Mouse (Mus musculus): ENCODE measurements at regions not wholly inside any gene's neighbourhood (a gene's known extent, or its start where the extent isn't known, plus 50 kb on each side); places are given as distances from the start of the nearest gene placed in this dataset.

- intact Hi-C loops (cut with DNase I): no loop called here
- DNase-seq: no peak
Observed at GRCm38 (mm10) chr13:53717582-53717981, 244.7 kb upstream of the Msx2 start.

GRCm38 (mm10) chr13:53717086-53717485 is 244.2 kb upstream of the Msx2 start:
- peak; percentile 77 for DNase-seq
- intact Hi-C loops (cut with DNase I): no loop called here

GRCm38 (mm10) chr13:53709062-53709461 is 236.2 kb upstream of the Msx2 start:
- DNase-seq: peak; percentile 73
- intact Hi-C loops (cut with DNase I): no loop called here

DNA sequence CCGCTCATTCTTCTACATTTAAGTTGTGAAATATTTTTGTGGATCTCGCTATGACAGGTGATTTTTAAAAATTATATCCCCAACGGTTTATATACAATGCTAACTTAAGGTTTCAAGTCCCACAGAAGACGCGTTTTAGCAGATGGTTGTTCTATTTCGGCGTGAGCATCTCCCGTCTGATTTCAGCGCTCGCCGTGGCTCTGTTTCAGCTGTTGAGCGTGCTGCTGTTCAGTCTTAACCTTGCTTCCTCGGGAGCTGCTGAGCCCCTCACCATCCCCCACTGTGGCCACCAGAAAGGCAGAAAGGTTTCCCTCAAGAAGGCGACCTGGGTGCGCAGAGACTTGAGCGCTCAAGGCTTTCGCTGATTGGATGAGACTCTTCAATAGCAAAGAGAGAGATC is 234.7 kb upstream of the Msx2 start:
- intact Hi-C loops (cut with DNase I): no loop called here
- DNase-seq: no peak

DNA sequence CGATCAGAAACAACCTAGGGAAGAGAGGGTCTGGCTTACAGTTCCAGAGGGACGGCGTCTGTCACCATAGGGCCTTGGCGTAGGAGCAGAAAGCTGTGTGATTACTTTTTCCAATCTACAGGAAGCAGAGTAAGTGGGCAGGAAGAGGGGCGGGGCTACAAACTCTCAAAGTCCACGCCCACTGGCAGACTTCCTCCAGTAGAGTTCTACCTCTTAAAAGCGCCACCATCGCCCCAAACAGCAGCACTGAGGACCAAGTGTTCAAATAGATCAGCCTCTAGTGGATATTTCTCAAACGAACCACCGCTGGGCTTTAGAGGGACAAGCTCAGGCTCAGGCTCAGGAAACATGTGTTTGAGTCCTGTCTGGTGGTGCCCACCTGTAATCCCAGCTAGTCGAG is 231.2 kb upstream of the Msx2 start:
- intact Hi-C loops (cut with DNase I): no loop called here

GRCm38 (mm10) chr13:53700236-53700635 is 227.4 kb upstream of the Msx2 start:
- intact Hi-C loops (cut with DNase I): no loop called here
- DNase-seq: no peak

More for the DNA sequence above, 231.2 kb upstream of the Msx2 start:
- no peak for DNase-seq

- no peak for DNase-seq
- intact Hi-C loops (cut with DNase I): no loop called here
Observed at GRCm38 (mm10) chr13:53697954-53698353, 225.1 kb upstream of the Msx2 start.

DNA sequence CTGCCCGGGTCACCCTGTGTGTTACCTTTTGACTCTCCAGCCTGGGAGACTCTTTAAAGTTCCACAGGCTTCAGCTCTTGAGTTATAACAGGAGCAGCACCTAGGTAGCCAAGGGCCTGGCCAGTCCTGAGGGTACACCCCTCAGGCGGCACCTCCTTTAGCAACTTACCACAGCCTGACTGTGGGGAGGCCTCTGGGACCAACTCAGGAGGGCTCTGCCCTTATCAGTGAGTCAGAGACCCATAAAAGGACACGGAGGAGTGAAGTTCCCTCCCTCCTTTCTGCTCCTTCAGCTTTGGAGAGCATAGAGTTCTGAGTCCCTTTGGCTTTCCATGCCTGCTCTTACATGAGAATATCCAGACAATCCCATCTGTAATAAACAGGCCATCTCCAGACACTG is 222.5 kb upstream of the Msx2 start:
- no peak for DNase-seq
- intact Hi-C loops (cut with DNase I): no loop called here

- DNase-seq: no peak
- intact Hi-C loops (cut with DNase I): loop anchor here (5.0 to 10.0 kb wide), 2 partner anchors 76 to 247 kb away; no protein-coding TSS in a partner anchor
Observed at GRCm38 (mm10) chr13:53688934-53689333, 216.1 kb upstream of the Msx2 start.

DNA sequence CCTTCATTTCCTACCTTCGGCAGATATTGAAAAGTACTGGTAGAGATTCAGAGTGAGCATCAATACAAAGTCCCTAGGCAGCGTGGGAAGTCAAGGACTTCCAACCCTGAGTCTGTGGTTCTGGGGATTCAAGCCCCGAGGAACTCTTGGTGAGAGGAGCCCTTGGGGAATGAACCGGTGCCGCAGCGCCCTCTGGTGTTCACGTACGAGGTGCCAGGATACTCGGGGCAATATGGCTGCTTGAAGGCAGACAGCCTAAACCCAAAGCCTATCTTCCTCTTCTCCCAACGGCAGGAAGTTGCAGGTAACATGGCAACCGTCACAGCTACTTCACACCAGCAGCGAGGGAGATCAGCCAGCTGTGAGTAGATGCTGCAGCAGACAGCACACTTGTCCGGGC is 215.6 kb upstream of the Msx2 start:
- intact Hi-C loops (cut with DNase I): loop anchor here (5.0 to 10.0 kb wide), 2 partner anchors 76 to 246 kb away; no protein-coding TSS in a partner anchor
- DNase-seq: peak; percentile 84

GRCm38 (mm10) chr13:53684498-53684897 is 211.6 kb upstream of the Msx2 start:
- intact Hi-C loops (cut with DNase I): loop anchor here (10.0 kb wide), 1 partner anchor 80 kb away; no protein-coding TSS in a partner anchor
- peak; percentile 22 for DNase-seq

DNA sequence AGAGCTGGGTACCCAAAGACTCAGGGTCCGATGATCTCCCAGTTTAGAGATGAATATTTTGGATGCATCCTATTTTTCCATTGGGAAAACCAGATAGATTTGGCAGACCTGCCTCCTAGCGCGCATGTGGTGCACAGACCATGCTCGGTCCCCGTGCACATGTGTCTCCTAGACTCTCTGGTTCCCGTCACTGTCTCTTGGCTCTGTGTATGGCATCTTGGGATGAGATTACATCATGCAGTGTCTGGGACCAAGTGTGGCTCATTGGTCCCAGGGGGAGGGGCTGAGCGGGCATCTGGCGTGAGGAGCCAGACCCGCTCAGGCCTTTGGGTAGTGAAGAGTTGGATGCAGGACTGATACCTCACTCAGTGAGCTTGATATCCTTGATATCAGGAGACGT is 204.3 kb upstream of the Msx2 start:
- no peak for DNase-seq
- intact Hi-C loops (cut with DNase I): no loop called here

DNA sequence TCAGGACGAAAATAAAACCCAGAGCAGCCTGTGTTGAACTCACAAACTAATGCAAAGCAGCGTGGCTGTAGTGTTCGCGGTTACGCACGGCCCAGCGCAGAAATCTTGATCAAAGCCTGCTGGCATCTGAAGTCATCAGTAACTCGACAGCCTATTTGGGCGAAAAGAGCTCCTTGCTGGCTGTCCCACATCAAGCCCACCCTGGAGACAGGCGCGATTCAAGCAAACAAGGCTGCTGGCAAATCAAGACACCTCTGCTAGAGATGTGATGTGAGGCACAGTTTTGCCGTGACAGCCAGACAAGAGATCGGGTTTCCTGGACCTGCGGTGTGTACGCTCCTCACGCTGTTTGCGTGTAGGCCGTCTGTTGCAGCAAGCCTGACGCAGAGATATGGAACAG is 197.5 kb upstream of the Msx2 start:
- intact Hi-C loops (cut with DNase I): no loop called here
- no peak for DNase-seq

DNA sequence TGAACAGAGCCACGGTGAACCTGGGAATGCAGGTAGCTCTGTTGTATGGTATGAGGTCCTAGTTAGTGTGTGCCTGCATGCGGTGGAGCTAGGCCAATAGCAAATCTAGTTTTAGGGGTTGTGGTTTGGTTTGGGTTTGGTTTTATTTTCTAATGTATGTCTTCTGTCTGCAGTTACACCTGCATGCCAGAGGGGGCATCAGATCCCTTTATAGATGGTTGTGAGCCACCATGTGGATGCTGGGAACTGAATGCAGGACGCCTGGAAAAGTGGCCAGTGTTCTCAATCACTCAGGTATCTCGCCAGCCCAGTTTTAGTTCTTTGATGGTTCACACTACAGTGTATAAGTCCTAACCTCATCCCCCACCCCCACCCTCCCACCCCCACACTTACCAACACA is 194.6 kb upstream of the Msx2 start:
- no peak for DNase-seq
- intact Hi-C loops (cut with DNase I): no loop called here

GRCm38 (mm10) chr13:53665592-53665991 is 192.7 kb upstream of the Msx2 start:
- intact Hi-C loops (cut with DNase I): no loop called here
- no peak for DNase-seq

GRCm38 (mm10) chr13:53664631-53665230 is 191.9 kb upstream of the Msx2 start:
- DNase-seq: peak; percentile 46
- intact Hi-C loops (cut with DNase I): no loop called here

DNA sequence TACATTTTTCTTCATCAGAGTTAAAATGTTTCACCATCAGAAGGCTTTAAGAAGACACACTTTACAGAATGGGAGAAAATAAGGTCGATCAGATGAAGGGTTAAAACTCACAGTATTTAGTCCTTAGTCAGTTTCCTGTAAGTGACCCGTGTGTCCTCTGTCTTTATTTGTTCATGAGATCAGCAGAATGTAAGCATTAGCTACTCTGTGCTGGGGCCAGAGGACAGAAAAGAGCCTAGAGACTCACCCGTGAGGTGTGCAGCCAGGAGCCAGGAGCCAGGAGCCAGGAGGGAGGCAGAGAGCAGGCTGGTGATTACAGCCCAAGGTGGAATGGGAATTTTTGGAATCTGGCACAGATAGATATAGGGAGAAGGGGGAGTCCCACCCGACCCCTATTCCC is 180.0 kb upstream of the Msx2 start:
- intact Hi-C loops (cut with DNase I): no loop called here
- no peak for DNase-seq

GRCm38 (mm10) chr13:53648353-53648752 is 175.5 kb upstream of the Msx2 start:
- intact Hi-C loops (cut with DNase I): no loop called here
- DNase-seq: no peak

DNA sequence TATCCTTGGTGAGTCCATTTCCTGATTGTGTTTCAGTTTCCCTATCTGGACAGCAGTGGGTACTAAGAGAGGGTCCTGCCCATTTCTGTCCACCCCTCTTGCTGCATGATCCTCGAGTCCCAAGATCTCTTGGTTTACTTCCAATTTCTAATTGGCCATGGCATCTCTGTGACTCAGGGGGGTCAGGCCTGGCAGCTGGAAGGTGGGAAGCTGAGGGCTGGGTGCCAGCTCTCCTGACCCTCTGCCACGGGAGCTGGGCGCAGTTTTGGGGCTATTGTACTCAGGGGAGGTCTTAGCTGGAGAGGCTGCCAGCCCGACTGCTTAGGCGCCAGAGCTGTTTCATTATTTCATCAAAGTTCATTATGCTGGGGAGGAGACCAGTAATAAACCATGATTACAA is 169.7 kb upstream of the Msx2 start:
- intact Hi-C loops (cut with DNase I): no loop called here
- peak; percentile 84 for DNase-seq

GRCm38 (mm10) chr13:53639584-53639983 is 166.7 kb upstream of the Msx2 start:
- intact Hi-C loops (cut with DNase I): no loop called here
- no peak for DNase-seq

GRCm38 (mm10) chr13:53639115-53639514 is 166.2 kb upstream of the Msx2 start:
- no peak for DNase-seq
- intact Hi-C loops (cut with DNase I): no loop called here

DNA sequence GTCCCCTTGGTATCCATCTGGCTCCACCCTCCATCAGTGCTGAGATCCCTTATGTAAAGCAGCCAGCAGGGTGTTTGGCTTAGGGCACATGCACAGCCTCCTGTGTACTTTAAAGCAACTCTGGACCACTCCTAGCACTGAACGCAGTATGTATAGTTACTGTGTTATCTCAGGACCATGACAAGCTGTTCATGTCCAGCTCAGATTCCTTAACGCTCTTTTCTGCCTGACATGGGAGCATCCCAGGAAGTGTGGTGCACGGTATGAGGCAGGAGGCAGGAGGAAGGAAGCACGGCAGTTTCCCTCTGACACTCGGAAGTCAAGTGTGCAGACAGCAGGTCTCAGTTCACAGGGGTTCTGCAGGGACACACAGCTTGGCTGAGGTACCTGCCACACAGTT is 163.1 kb upstream of the Msx2 start:
- intact Hi-C loops (cut with DNase I): no loop called here

DNA sequence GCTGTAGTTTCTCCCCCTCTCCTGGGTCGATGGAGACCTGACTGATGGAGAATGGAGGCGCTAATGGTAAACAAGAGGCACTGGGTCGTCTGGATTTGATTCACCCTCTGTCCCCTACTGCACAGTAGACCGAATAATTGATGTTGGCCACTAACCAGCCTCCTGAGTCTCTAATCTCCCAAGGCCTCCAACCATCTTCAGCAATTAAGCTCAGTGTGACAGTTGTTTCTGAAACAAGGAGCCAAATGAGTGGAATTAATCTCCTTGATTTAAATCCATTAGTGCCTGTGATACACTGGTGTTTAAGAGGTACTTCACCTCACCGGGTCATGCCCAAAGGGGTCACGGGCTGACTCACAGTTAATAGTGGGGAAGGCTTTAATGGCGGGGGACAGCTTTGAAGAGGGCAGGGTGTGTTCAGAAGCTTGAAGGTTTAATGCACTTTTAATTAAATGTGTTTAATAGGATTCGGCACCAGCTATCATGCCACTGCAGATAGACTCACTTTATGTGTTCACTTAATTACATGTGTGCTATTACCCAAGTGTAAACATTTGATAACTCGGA is 161.8 kb upstream of the Msx2 start:
- intact Hi-C loops (cut with DNase I): no loop called here
- DNase-seq: peak; percentile 35

More for the DNA sequence above, 163.1 kb upstream of the Msx2 start:
- DNase-seq: no peak

Data from left cerebral cortex, postnatal 4 days (tissue).